Mouse (Mus musculus) testis, adult 2 months (tissue): ENCODE results near the gene Mrpl48.

ENCODE experiments used
- CTCF ChIP-seq: fragments of 200-500 bp; IDR thresholded peaks from 2 replicates; pipeline ENCODE4 v1.5.1; 2012; ENCODE audit warnings: low read depth, mild to moderate bottlenecking, inconsistent platforms, low read length, moderate library complexity; ENCODE audit not compliant: control insufficient read depth, insufficient read depth, insufficient replicate concordance
- POLR2A ChIP-seq: fragments of 200-500 bp; IDR thresholded peaks from 2 replicates; pipeline ENCODE4 v1.6.1; 2012; ENCODE audit warnings: low read depth, mild to moderate bottlenecking, inconsistent platforms, low read length, moderate library complexity; ENCODE audit not compliant: control insufficient read depth

GRCm38 (mm10) chr7:100649095-100649494 is 41.0 kb upstream of the Mrpl48 start:
- TF ChIP-seq CTCF (no peak), POLR2A (no peak)
